Mouse (Mus musculus) neural tube, embryonic 11.5 days (tissue): Measurements from ENCODE around the gene Cfap77. TPM values are rescaled to one million over a fixed set of nuclear protein-coding genes. Genes with fewer than 3 reads are reported as not detected.

Experiments used
- ATAC-seq: fragments of 200-750 bp; cut with Nextera tagmentation; 2 replicates; pipeline ENCODE4 v1.8.0; 2017; ENCODE audit warnings: moderate number of reproducible peaks, mild to moderate bottlenecking, moderate TSS enrichment, moderate library complexity; ENCODE audit not compliant: insufficient read depth, low FRiP score, low TSS enrichment
- DNase-seq: peaks from one replicate; pipeline ENCODE4 v3.0.0-alpha.2; 2015; ENCODE audit warnings: low spot score
- H3K27ac ChIP-seq: fragments of 300-500 bp; sonication (generic); 2 replicates; pipeline ENCODE4 v1.5.1; 2014; ENCODE audit warnings: low read depth, mild to moderate bottlenecking, low read length
- H3K27me3 ChIP-seq: fragments of 300-500 bp; sonication (generic); 2 replicates; pipeline ENCODE4 v1.6.1; 2014; ENCODE audit warnings: mild to moderate bottlenecking, low read length, mixed read lengths; ENCODE audit not compliant: control insufficient read depth, insufficient read depth
- H3K36me3 ChIP-seq: fragments of 300-500 bp; sonication (generic); 2 replicates; pipeline ENCODE4 v1.6.1; 2014; ENCODE audit warnings: mild to moderate bottlenecking, low read length, moderate library complexity, mixed read lengths; ENCODE audit not compliant: control insufficient read depth, insufficient read depth
- H3K4me1 ChIP-seq: fragments of 300-500 bp; sonication (generic); 2 replicates; pipeline ENCODE4 v1.6.1; 2014; ENCODE audit warnings: low read length, mixed read lengths; ENCODE audit not compliant: control insufficient read depth, insufficient read depth
- H3K4me2 ChIP-seq: fragments of 300-500 bp; sonication (generic); 2 replicates; pipeline ENCODE4 v1.6.1; 2014; ENCODE audit warnings: low read depth, mild to moderate bottlenecking, moderate library complexity
- H3K4me3 ChIP-seq: fragments of 300-500 bp; sonication (generic); 2 replicates; pipeline ENCODE4 v1.5.1; 2014; ENCODE audit warnings: low read depth, low read length
- H3K9ac ChIP-seq: fragments of 300-500 bp; sonication (generic); 2 replicates; pipeline ENCODE4 v1.6.1; 2014; ENCODE audit warnings: mild to moderate bottlenecking, low read length
- H3K9me3 ChIP-seq: fragments of 300-500 bp; sonication (generic); 2 replicates; pipeline ENCODE4 v1.6.1; 2016; ENCODE audit warnings: low read length; ENCODE audit not compliant: control insufficient read depth
- WGBS: fragments of 180-500 bp; shearing (Covaris S2); extraction: QIAGEN DNeasy Blood & Tissue Kit; methylation state at CpG from one replicate; pipeline ENCODE4 v1.1.7; 2014; 5-methylcytosine and 5-hydroxymethylcytosine counted together
- polyA plus RNA-seq: library from polyadenylated mRNA; unstranded; fragments of >200 nt; fragmentation: Nextera tagmentation; extraction: Ambion mirVana; gene quantifications from 2 replicates; pipeline ENCODE4 v1.2.1, GENCODE M21; 2014

The Cfap77 gene
- polyA plus RNA-seq, 1 experiment from 2014 or later = 0.33 TPM

DNA sequence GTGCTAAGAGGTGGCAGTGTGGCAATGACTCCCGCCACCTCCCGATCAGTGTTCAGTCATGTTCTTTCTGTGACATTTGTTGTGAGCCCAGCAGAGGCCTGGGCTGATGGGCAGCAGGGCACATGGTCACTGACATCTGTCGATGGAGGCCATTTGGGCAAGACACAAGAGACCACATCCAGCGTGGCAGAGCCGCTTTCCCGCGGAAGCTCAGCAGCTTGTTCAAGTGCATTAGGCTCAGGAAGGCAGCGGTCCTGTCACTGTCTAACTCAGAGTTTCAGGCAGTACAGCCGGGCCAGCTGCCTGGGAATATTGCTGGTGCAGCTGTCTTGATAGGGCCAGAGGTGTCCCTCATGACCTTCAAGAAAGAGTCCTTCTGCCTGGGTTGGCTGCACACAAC lies 100.3 kb downstream of the Cfap77 start:
- DNase-seq (peak; percentile 28), ATAC-seq (no peak)
- no peaks in the 10 kb centered on the region for H3K36me3 ChIP-seq
- 81% methylated on average over 9 of the region's 9 CpGs for WGBS
- H3K27me3 ChIP-seq = peaks cover 2% of the 10 kb centered on the region; the same call in 1 of the 2 replicates
- no peak overlapping the region for H3K9ac ChIP-seq
- no peak overlapping the region for H3K4me3 ChIP-seq
- peaks cover 5% of the 10 kb centered on the region; the same call in 1 of the 2 replicates for H3K4me1 ChIP-seq
- no peak overlapping the region for H3K27ac ChIP-seq
- no peak overlapping the region for H3K4me2 ChIP-seq
- H3K9me3 ChIP-seq = no peaks in the 10 kb centered on the region

DNA sequence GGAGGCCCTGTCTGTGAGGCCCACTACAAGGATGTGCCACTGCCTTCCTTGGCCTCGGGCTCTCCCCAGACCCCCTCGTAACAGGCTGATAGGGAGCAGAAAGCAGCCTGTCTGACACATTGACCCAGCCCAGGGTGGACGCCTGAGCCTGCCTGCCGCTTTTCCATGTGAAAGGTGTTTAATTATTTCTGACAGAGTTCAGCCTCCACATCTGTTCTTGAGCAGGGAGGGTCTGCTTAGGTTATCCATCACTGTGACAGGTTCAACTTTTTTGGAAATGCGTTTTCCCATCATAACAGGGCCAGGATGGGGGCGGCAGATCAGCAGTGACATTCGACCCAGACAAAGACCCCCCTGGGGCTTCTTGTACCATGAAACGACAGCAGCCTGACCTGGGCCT lies 101.9 kb downstream of the Cfap77 start:
- WGBS = 17% methylated on average over 8 of the region's 8 CpGs
- H3K27ac ChIP-seq = no peak overlapping the region
- H3K4me3 ChIP-seq = no peak overlapping the region
- H3K27me3 ChIP-seq = peaks cover 2% of the 10 kb centered on the region; the same call in 1 of the 2 replicates
- ATAC-seq (no peak), DNase-seq (peak; percentile 28)
- peaks cover 5% of the 10 kb centered on the region; the same call in 1 of the 2 replicates for H3K4me1 ChIP-seq
- no peaks in the 10 kb centered on the region for H3K36me3 ChIP-seq
- H3K4me2 ChIP-seq = no peak overlapping the region
- H3K9ac ChIP-seq = no peak overlapping the region
- no peaks in the 10 kb centered on the region for H3K9me3 ChIP-seq

DNA sequence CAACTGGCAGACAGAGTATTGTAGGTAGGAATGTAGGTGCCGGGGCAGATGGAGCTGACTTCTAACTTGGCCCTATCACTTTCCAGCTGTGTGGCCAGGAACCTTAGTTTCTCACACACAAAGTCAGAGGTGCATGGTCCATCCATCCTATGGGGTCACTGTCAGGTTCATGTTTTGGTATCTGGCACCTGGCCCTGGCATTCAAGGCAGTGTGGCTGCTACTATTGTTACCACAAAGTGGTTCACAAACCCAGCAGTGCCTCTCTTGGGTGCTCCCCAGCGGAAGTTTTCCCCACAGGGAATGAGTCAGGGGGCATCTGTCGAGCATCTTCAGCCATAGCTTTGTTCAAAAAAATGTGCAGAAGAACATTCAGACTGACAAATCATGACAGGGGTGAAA lies 108.6 kb downstream of the Cfap77 start:
- Histone ChIP-seq H3K27me3 (peaks cover 2% of the 10 kb centered on the region), H3K4me2 (no peak overlapping the region), H3K4me3 (no peak overlapping the region), H3K9ac (no peak overlapping the region), H3K36me3 (no peaks in the 10 kb centered on the region), H3K9me3 (no peaks in the 10 kb centered on the region), H3K4me1 (peaks cover 13% of the 10 kb centered on the region), H3K27ac (no peak overlapping the region)
- WGBS = 86% methylated on average over 3 of the region's 3 CpGs
- DNase-seq (no peak), ATAC-seq (no peak)

DNA sequence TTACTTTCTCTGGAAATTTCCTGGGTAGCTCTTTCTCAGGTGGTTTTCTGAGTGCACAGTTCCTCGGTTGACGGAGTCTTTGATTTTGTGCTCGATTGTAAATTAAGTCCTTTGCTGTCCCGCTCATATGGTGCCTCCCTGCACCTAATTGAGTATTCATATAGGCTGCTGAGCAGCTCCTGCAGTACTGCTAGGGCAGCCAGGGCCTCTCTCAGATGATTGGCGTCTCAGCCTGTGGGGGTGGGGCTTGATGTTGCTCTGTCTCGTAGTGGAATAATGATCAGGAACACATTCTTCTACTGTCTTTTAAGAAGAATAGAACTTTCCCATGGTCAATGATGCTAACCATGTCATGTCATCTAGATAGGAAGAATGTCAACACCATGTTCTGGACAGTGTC lies 109.5 kb downstream of the Cfap77 start:
- no peak overlapping the region for H3K27ac ChIP-seq
- no peaks in the 10 kb centered on the region for H3K9me3 ChIP-seq
- H3K4me1 ChIP-seq = peaks cover 13% of the 10 kb centered on the region
- WGBS = 64% methylated on average over 6 of the region's 6 CpGs
- H3K4me3 ChIP-seq = no peak overlapping the region
- H3K4me2 ChIP-seq = no peak overlapping the region
- DNase-seq (no peak), ATAC-seq (no peak)
- H3K36me3 ChIP-seq = no peaks in the 10 kb centered on the region
- peaks cover 6% of the 10 kb centered on the region for H3K27me3 ChIP-seq
- H3K9ac ChIP-seq = no peak overlapping the region

DNA sequence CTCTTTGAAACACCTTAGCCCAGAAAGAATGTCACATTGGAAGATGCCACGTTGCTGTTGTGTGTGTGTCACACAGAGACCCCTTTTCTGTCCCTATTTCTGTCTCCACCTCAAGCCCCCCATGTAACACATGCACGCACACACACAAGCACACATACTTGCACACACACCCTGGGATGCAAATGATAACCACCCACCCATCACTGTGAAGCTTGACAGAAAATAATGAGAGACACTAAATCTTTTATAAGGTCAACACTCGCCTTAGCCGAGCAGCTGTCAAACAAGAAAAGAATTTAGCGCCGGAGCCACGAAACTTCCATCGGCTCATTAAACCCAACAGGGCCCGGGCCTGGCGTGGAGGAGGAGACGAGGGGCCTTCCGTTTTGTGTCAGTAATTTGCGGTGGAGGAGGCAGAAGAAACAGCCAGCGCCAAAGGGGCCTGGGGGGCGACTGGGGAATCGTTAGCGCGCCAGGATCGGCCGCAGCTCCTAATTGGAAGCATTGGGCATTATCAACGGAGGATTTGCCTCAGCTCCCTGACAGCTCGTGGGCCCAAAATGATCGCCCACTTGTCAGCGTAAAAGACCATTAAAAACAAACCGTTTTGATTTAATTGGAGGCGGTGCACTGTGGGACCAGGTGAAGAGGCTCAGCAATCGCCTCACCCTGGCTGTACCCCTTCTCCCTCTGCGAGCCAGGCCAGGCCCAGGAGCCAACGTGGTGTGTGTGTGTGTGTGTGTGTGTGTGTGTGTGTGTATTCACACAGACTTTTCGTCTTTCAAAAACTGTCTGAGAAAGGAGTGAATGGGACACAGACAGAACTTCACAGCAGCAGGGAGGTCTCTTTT lies 111.0 kb downstream of the Cfap77 start:
- no peak for ATAC-seq
- Histone ChIP-seq H3K4me3 (no peak overlapping the region), H3K27ac (no peak overlapping the region), H3K36me3 (no peaks in the 10 kb centered on the region), H3K4me1 (peaks cover 13% of the 10 kb centered on the region), H3K27me3 (peaks cover 6% of the 10 kb centered on the region), H3K4me2 (0 out of 2 replicates have a peak overlapping the region, but pooled peaks have one; percentile 1), H3K9ac (no peak overlapping the region), H3K9me3 (no peaks in the 10 kb centered on the region)
- peak; percentile 46 for DNase-seq
- WGBS = 30% methylated on average over 30 of the region's 30 CpGs

DNA sequence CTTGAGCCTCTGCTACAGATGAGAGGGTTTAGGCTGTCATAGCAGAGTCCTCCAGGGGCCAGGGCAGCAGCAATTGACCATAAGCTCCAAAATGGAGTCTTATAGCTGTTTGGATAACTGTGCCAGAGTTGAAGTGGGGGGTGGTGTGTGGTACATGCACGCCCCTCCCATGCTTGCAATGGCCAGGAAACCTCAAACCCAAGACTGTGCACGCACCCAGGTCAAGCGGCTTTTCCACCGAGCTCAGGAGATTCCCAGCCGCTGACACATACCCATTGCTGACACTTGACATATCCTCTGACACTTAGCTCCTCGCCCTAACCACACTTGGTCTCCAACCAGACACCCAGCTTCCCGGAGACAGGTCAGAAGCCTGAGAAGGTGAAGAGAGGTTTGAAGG lies 115.9 kb downstream of the Cfap77 start:
- WGBS = 82% methylated on average over 7 of the region's 7 CpGs
- Histone ChIP-seq H3K27ac (no peak overlapping the region), H3K4me2 (no peak overlapping the region), H3K9me3 (no peaks in the 10 kb centered on the region), H3K4me3 (no peak overlapping the region), H3K9ac (no peak overlapping the region), H3K4me1 (peaks cover 9% of the 10 kb centered on the region; the same call in 1 of the 2 replicates), H3K36me3 (no peaks in the 10 kb centered on the region), H3K27me3 (0 out of 2 replicates have a peak, but pooled peaks cover 4% of the 10 kb centered on the region)
- ATAC-seq (no peak), DNase-seq (no peak)

DNA sequence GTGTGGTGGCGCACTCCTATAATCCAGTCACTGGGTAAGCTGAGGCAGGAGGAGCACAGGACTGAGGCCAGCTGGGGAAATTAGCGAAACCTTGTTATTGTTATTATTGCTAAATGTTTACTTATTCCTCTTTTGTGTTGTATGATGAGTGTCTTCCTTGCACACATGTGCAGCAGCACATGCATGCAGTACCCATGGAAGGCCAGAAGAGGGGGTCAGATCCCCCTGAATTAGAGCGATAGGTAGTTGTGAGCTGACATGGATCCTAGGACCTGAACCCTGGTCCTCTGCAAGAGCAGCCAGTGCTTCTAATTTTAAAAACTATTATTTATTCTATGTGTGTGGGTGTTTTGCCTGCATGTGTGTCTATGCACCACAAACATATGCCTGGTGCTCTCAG lies 124.3 kb downstream of the Cfap77 start:
- peaks cover 11% of the 10 kb centered on the region; the same call in 1 of the 2 replicates for H3K27me3 ChIP-seq
- no peak overlapping the region for H3K27ac ChIP-seq
- no peak for ATAC-seq
- H3K9me3 ChIP-seq = no peaks in the 10 kb centered on the region
- WGBS = 96% methylated on average over 3 of the region's 3 CpGs
- no peaks in the 10 kb centered on the region for H3K36me3 ChIP-seq
- H3K4me1 ChIP-seq = no peaks in the 10 kb centered on the region
- no peak overlapping the region for H3K4me2 ChIP-seq
- H3K9ac ChIP-seq = no peak overlapping the region
- no peak for DNase-seq
- H3K4me3 ChIP-seq = no peak overlapping the region

DNA sequence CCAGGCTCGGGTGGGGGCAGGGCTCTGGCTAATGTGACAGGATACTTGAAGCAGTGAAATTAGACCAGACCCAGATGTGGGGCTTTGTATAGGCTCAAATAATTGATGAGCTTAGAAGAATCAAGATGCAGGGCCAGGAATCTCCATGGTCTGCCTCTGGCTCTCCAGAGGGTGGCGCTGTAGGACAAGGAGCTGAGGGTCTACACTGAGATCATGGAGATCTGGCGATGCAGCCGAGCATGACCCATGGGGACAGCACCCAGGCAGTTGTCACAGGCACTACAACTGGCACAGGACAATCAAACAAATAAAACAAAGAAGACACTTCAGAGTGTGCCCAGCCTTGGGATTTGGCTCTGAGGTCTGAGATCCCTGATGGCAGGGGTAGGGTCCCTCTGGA lies 131.0 kb downstream of the Cfap77 start:
- Histone ChIP-seq H3K9me3 (no peaks in the 10 kb centered on the region), H3K4me1 (no peaks in the 10 kb centered on the region), H3K36me3 (no peaks in the 10 kb centered on the region), H3K9ac (no peak overlapping the region), H3K4me3 (no peak overlapping the region), H3K27ac (no peak overlapping the region), H3K4me2 (no peak overlapping the region), H3K27me3 (peaks cover 49% of the 10 kb centered on the region)
- ATAC-seq (no peak; the same call in 1 of the 2 replicates), DNase-seq (peak; percentile 82)
- 0% methylated on average over 4 of the region's 4 CpGs for WGBS

DNA sequence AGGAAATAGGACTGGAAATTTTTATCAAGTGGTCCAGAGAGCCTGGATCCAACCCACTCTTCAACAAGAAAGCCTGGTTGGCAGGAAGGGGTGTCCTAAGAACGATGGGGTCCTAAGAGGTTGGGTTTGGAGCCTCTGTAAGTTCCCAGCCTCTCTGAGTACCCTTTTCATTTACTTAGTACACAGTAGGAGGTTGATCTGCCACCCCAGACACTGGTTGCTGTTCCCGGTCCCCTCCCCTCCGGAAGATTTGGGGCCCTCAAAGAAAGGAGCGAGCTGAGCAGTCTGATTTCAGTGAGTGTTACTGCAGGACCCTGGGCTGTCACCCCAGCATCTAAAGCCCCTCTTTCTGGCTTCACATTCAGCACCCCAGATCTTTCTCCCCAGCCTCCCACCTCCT lies 135.9 kb downstream of the Cfap77 start:
- H3K4me3 ChIP-seq = no peak overlapping the region

More for the DNA sequence above, 135.9 kb downstream of the Cfap77 start:
- Histone ChIP-seq H3K27ac (no peak overlapping the region), H3K36me3 (no peaks in the 10 kb centered on the region), H3K9ac (no peak overlapping the region), H3K4me2 (no peak overlapping the region), H3K9me3 (no peaks in the 10 kb centered on the region), H3K4me1 (peaks cover 7% of the 10 kb centered on the region), H3K27me3 (peaks cover 80% of the 10 kb centered on the region)
- DNase-seq (peak; percentile 21), ATAC-seq (no peak)
- 1% methylated on average over 4 of the region's 4 CpGs for WGBS
